Mouse (Mus musculus) right cerebral cortex, postnatal 14 days (tissue): ENCODE data around the gene Hhat.

Source experiments
- DNase-seq: peaks from one replicate; pipeline ENCODE4 v3.0.0; 2022

The Hhat gene

GRCm38 (mm10) chr1:192770495-192771331 lies at the start of gene Hhat:
Gene Hhat (minus strand): TSS chr1:192771223.
- DNase-seq: peak; percentile 72

GRCm38 (mm10) chr1:192818334-192818733 lies 47.3 kb upstream of the Hhat start:
- no peak for DNase-seq

GRCm38 (mm10) chr1:192815789-192816188 lies 44.8 kb upstream of the Hhat start:
- DNase-seq: no peak

GRCm38 (mm10) chr1:192814700-192815099 lies 43.7 kb upstream of the Hhat start:
- no peak for DNase-seq

GRCm38 (mm10) chr1:192812758-192813157 lies 41.7 kb upstream of the Hhat start:
- no peak for DNase-seq

- no peak for DNase-seq
These were observed 41.3 kb upstream of the Hhat start for GRCm38 (mm10) chr1:192812290-192812689.

- no peak for DNase-seq
These were observed 35.4 kb upstream of the Hhat start for GRCm38 (mm10) chr1:192806168-192807157.

GRCm38 (mm10) chr1:192800338-192800737 lies 29.3 kb upstream of the Hhat start:
- DNase-seq: no peak

- no peak for DNase-seq
These were observed 28.4 kb upstream of the Hhat start for GRCm38 (mm10) chr1:192799165-192799991.

- no peak for DNase-seq
These were observed 27.5 kb upstream of the Hhat start for GRCm38 (mm10) chr1:192798212-192799164.

GRCm38 (mm10) chr1:192797011-192797274 lies 25.9 kb upstream of the Hhat start:
- no peak for DNase-seq

GRCm38 (mm10) chr1:192796201-192797010 lies 25.4 kb upstream of the Hhat start:
- DNase-seq: no peak

- DNase-seq: no peak
These were observed 24.1 kb upstream of the Hhat start for GRCm38 (mm10) chr1:192794957-192795745.

GRCm38 (mm10) chr1:192791897-192792361 lies 20.9 kb upstream of the Hhat start:
- no peak for DNase-seq

GRCm38 (mm10) chr1:192790442-192790841 lies 19.4 kb upstream of the Hhat start:
- DNase-seq: no peak

GRCm38 (mm10) chr1:192789828-192790227 lies 18.8 kb upstream of the Hhat start:
- no peak for DNase-seq

- DNase-seq: no peak
These were observed 18.1 kb upstream of the Hhat start for GRCm38 (mm10) chr1:192789111-192789522.

- DNase-seq: no peak
These were observed 15.2 kb upstream of the Hhat start for GRCm38 (mm10) chr1:192786194-192786593.

GRCm38 (mm10) chr1:192785046-192785961 lies 14.3 kb upstream of the Hhat start:
- no peak for DNase-seq
